Mouse (Mus musculus) forebrain, embryonic 15.5 days (tissue): ENCODE results near the gene Ehmt2. TPM values are rescaled to one million over a fixed set of nuclear protein-coding genes. Genes with fewer than 3 reads are reported as not detected.
"Not testable (repeated sequence)": the region's sequence is repeated elsewhere in the genome, so short reads cannot be mapped to it uniquely, and the experiment has no call there.

Experiments
- ATAC-seq: fragments of 200-750 bp; cut with Nextera tagmentation; replicated peaks from 2 replicates; pipeline ENCODE4 v1.8.0; 2017; ENCODE audit warnings: mild to moderate bottlenecking, moderate TSS enrichment, moderate library complexity
- H3K27ac ChIP-seq: fragments of 300-500 bp; sonication (generic); replicated peaks from 2 replicates; pipeline ENCODE4 v1.5.1; 2015; ENCODE audit warnings: mild to moderate bottlenecking, inconsistent platforms
- H3K27me3 ChIP-seq: fragments of 300-500 bp; sonication (generic); 2 replicates; pipeline ENCODE4 v1.6.1; 2015; ENCODE audit warnings: inconsistent platforms
- H3K36me3 ChIP-seq: fragments of 300-500 bp; sonication (generic); 2 replicates; pipeline ENCODE4 v1.6.1; 2015; ENCODE audit warnings: mild to moderate bottlenecking, inconsistent platforms
- H3K4me1 ChIP-seq: fragments of 300-500 bp; sonication (generic); 2 replicates; pipeline ENCODE4 v1.6.1; 2015; ENCODE audit warnings: inconsistent platforms
- H3K4me2 ChIP-seq: fragments of 300-500 bp; sonication (generic); replicated peaks from 2 replicates; pipeline ENCODE4 v1.6.1; 2015; ENCODE audit warnings: mild to moderate bottlenecking, inconsistent platforms
- H3K4me3 ChIP-seq: fragments of 300-500 bp; sonication (generic); 2 replicates; pipeline ENCODE4 v1.5.1; 2015; ENCODE audit warnings: mild to moderate bottlenecking, inconsistent platforms
- H3K9ac ChIP-seq: fragments of 300-500 bp; sonication (generic); replicated peaks from 2 replicates; pipeline ENCODE4 v1.6.1; 2015; ENCODE audit warnings: mild to moderate bottlenecking, inconsistent platforms
- H3K9me3 ChIP-seq: fragments of 300-500 bp; sonication (generic); 2 replicates; pipeline ENCODE4 v1.6.1; 2016; ENCODE audit warnings: inconsistent platforms
- WGBS: fragments of 180-500 bp; shearing (Covaris S2); methylation state at CpG from one replicate; pipeline ENCODE4 v1.1.7; 2015; ENCODE audit warnings: mixed read lengths; 5-methylcytosine and 5-hydroxymethylcytosine counted together
- microRNA-seq: library from miRNA; unstranded; fragments of <30 nt; microRNA quantifications from one replicate; pipeline ENCODE4, GENCODE M21; 2016
- polyA plus RNA-seq: library from polyadenylated mRNA; unstranded; fragments of >200 nt; fragmentation: Nextera tagmentation; extraction: Ambion mirVana; gene quantifications from 2 replicates; pipeline ENCODE4 v1.2.1, GENCODE M21; 2015

The Ehmt2 gene
- polyA plus RNA-seq, 1 experiment from 2014 or later: 108 TPM

GRCm38 (mm10) chr17:34959130-34959778 is 61.0 kb downstream of the Ehmt2 start, which contains the start of gene Hspa1b:
Gene Hspa1b, minus strand, starts transcription at chr17:34959238.
- Histone ChIP-seq H3K9ac (peak within 1 kb of the TSS; percentile 37), H3K27ac (peak within 1 kb of the TSS; percentile 53; the same call in 1 of the 2 replicates), H3K4me2 (peak within 1 kb of the TSS; percentile 82), H3K4me3 (peak within 1 kb of the TSS; percentile 44), H3K27me3 (peaks cover 27% of the 10 kb centered on the region)
- under 1% methylated on average over 31 of the region's 32 CpGs for WGBS
- peak; percentile 94 for ATAC-seq
- H3K36me3 ChIP-seq, H3K9me3 ChIP-seq, H3K4me1 ChIP-seq: not testable (repeated sequence)

GRCm38 (mm10) chr17:34959881-34960515 is 61.7 kb downstream of the Ehmt2 start:
- H3K9ac ChIP-seq: peak overlapping the region; percentile 28; the same call in 1 of the 2 replicates
- peaks cover 7% of the 10 kb centered on the region; the same call in 1 of the 2 replicates for H3K4me1 ChIP-seq
- peak overlapping the region; percentile 82 for H3K4me2 ChIP-seq
- H3K4me3 ChIP-seq: peak overlapping the region; percentile 44
- H3K27ac ChIP-seq: no peak overlapping the region
- WGBS: 13% methylated on average over 12 of the region's 12 CpGs
- H3K27me3 ChIP-seq: peaks cover 23% of the 10 kb centered on the region
- H3K9me3 ChIP-seq: no peaks in the 10 kb centered on the region
- ATAC-seq: no peak
- no peaks in the 10 kb centered on the region for H3K36me3 ChIP-seq

- Histone ChIP-seq H3K27ac (no peak overlapping the region), H3K9me3 (no peaks in the 10 kb centered on the region), H3K4me3 (no peak overlapping the region), H3K27me3 (peaks cover 14% of the 10 kb centered on the region), H3K36me3 (no peaks in the 10 kb centered on the region), H3K9ac (no peak overlapping the region), H3K4me1 (peaks cover 7% of the 10 kb centered on the region; the same call in 1 of the 2 replicates), H3K4me2 (no peak overlapping the region)
- no peak for ATAC-seq
Observed at GRCm38 (mm10) chr17:34960702-34961493, 62.6 kb downstream of the Ehmt2 start.

DNA sequence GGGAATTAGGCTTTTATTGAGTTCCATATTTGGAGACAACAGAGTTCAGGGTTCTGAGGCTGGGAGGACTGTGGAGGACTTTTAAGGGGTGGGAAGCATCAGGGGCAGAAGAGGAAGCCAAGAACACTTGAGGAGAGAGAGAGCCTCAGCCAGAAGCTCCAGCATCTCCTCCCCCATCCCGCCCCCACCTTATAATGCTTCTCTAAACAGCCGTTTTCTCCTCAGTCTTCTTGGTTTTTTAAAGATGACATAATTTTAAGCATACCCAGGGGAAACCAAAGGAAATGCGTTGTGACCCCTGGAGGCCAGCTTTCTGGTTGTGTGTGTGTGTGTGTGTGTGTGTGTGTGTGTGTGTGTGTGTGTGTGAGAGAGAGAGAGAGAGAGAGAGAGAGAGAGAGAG is 63.9 kb downstream of the Ehmt2 start:
- Histone ChIP-seq H3K4me3 (no peak overlapping the region), H3K4me2 (no peak overlapping the region), H3K4me1 (peaks cover 7% of the 10 kb centered on the region; the same call in 1 of the 2 replicates), H3K9me3 (no peaks in the 10 kb centered on the region), H3K9ac (no peak overlapping the region), H3K27ac (no peak overlapping the region), H3K27me3 (peaks cover 11% of the 10 kb centered on the region; the same call in 1 of the 2 replicates), H3K36me3 (no peaks in the 10 kb centered on the region)
- 32% methylated on average over 3 of the region's 3 CpGs for WGBS
- no peak for ATAC-seq

DNA sequence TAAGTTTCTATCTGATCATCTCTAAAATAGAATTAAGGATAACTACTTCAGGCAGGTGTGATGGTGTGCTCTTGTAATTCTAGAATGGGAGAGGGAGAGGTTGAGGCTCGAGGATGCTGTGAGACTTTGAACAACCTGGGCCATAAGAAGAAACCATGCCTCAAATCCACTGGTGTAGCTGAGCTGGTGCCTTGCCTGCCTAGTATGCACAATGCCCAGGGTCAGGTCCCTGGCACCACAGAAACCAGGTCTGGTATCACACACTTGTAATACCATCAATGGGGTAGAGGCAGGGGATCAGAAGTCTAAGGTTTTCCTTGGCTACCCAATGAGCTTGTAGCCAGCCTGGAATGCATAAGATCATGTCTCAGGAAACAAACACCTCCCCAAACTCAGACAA is 64.6 kb downstream of the Ehmt2 start:
- Histone ChIP-seq H3K9me3 (no peaks in the 10 kb centered on the region), H3K4me3 (no peak overlapping the region), H3K27me3 (peaks cover 15% of the 10 kb centered on the region; the same call in 1 of the 2 replicates), H3K36me3 (no peaks in the 10 kb centered on the region), H3K27ac (no peak overlapping the region), H3K4me1 (peaks cover 7% of the 10 kb centered on the region; the same call in 1 of the 2 replicates), H3K4me2 (no peak overlapping the region), H3K9ac (no peak overlapping the region)
- no peak for ATAC-seq
- 60% methylated on average over 1 of the region's 1 CpGs for WGBS

Small RNAs within 50 kb of the gene (microRNA-seq; reads per million reads assigned to microRNA genes)
- not detected for gene Mir6972

Other genes with a start within 250 kb of the Ehmt2 start
- gene Tnxb, start 227.9 kb upstream of the Ehmt2 start, polyA plus RNA-seq: 0.05 and 0.06 TPM in 2 replicates
- 0.04 TPM in 1 of 2 replicates, not detected in the other for gene C4b, start 154.6 kb upstream of the Ehmt2 start, polyA plus RNA-seq
- not detected in 2 replicates for gene Cyp21a1, start 93.9 kb upstream of the Ehmt2 start, polyA plus RNA-seq
- 39.8 and 43.0 TPM in 2 replicates for gene Stk19, start 61.5 kb upstream of the Ehmt2 start, polyA plus RNA-seq
- gene Dxo, start 61.5 kb upstream of the Ehmt2 start, polyA plus RNA-seq: 75.2 and 77.8 TPM in 2 replicates
- 59.6 and 59.7 TPM in 2 replicates for gene Skiv2l, start 48.3 kb upstream of the Ehmt2 start, polyA plus RNA-seq
- gene Nelfe, start 48.1 kb upstream of the Ehmt2 start, polyA plus RNA-seq: 94.9 and 97.1 TPM in 2 replicates
- gene Cfb, start 36.0 kb upstream of the Ehmt2 start, polyA plus RNA-seq: 1.8 and 2.1 TPM in 2 replicates
- 9.5 and 9.9 TPM in 2 replicates for gene Zbtb12, start 19.0 kb upstream of the Ehmt2 start, polyA plus RNA-seq
- 0.17 TPM in 1 of 2 replicates, not detected in the other for gene Gm20547, start 16.4 kb upstream of the Ehmt2 start, polyA plus RNA-seq
- 0.77 and 1.5 TPM in 2 replicates for gene C2, start 204 bp upstream of the Ehmt2 start, polyA plus RNA-seq
- gene Slc44a4, start 16.0 kb downstream of the Ehmt2 start, polyA plus RNA-seq: not detected in 2 replicates
- gene Neu1, start 32.8 kb downstream of the Ehmt2 start, polyA plus RNA-seq: 27.9 and 31.0 TPM in 2 replicates
- gene Hspa1b, start 60.8 kb downstream of the Ehmt2 start, polyA plus RNA-seq: 0.10 and 0.17 TPM in 2 replicates
- not detected in 2 replicates for gene Gm20481, start 71.4 kb downstream of the Ehmt2 start, polyA plus RNA-seq
- gene Hspa1a, start 73.7 kb downstream of the Ehmt2 start, polyA plus RNA-seq: 3.6 and 3.7 TPM in 2 replicates
- 1.5 TPM in 2 replicates for gene Hspa1l, start 74.2 kb downstream of the Ehmt2 start, polyA plus RNA-seq
- 132 and 149 TPM in 2 replicates for gene Lsm2, start 83.4 kb downstream of the Ehmt2 start, polyA plus RNA-seq
- gene Vars, start 102.5 kb downstream of the Ehmt2 start, polyA plus RNA-seq: 82.9 and 88.6 TPM in 2 replicates
- 0.14 and 0.28 TPM in 2 replicates for gene Vwa7, start 118.1 kb downstream of the Ehmt2 start, polyA plus RNA-seq
- gene Sapcd1, start 129.5 kb downstream of the Ehmt2 start, polyA plus RNA-seq: 5.8 and 5.9 TPM in 2 replicates
- gene Msh5, start 148.3 kb downstream of the Ehmt2 start, polyA plus RNA-seq: 2.8 and 3.2 TPM in 2 replicates
- gene Clic1, start 151.5 kb downstream of the Ehmt2 start, polyA plus RNA-seq: 98.4 and 100 TPM in 2 replicates
- 540 and 556 TPM in 2 replicates for gene Ddah2, start 160.6 kb downstream of the Ehmt2 start, polyA plus RNA-seq
- gene Ly6g6c, start 166.9 kb downstream of the Ehmt2 start, polyA plus RNA-seq: not detected in 2 replicates
- 0.15 and 0.17 TPM in 2 replicates for gene Mpig6b, start 167.7 kb downstream of the Ehmt2 start, polyA plus RNA-seq
- gene Ly6g6e, start 178.4 kb downstream of the Ehmt2 start, polyA plus RNA-seq: 10.0 and 11.9 TPM in 2 replicates
- 0.46 and 0.47 TPM in 2 replicates for gene Ly6g6d, start 179.6 kb downstream of the Ehmt2 start, polyA plus RNA-seq
- gene Ly6g6f, start 187.1 kb downstream of the Ehmt2 start, polyA plus RNA-seq: 0.32 TPM in 1 of 2 replicates, not detected in the other
- gene Abhd16a, start 190.8 kb downstream of the Ehmt2 start, polyA plus RNA-seq: 93.2 and 97.4 TPM in 2 replicates
- not detected in 2 replicates for gene Ly6g5c, start 209.8 kb downstream of the Ehmt2 start, polyA plus RNA-seq
- 1.2 and 1.3 TPM in 2 replicates for gene Ly6g5b, start 217.0 kb downstream of the Ehmt2 start, polyA plus RNA-seq
- gene Gpank1, start 223.0 kb downstream of the Ehmt2 start, polyA plus RNA-seq: 29.3 and 32.0 TPM in 2 replicates
- gene Csnk2b, start 223.6 kb downstream of the Ehmt2 start, polyA plus RNA-seq: 307 and 309 TPM in 2 replicates
- gene D17H6S53E, start 227.9 kb downstream of the Ehmt2 start, polyA plus RNA-seq: 8.7 TPM in 2 replicates
- 0.28 and 0.31 TPM in 2 replicates for gene Apom, start 233.6 kb downstream of the Ehmt2 start, polyA plus RNA-seq
- gene Bag6, start 236.7 kb downstream of the Ehmt2 start, polyA plus RNA-seq: 92.3 and 93.8 TPM in 2 replicates